Mouse (Mus musculus) MEL (cell line): ENCODE measurements around the gene Trim40. TPM values are rescaled to one million over a fixed set of nuclear protein-coding genes. Genes with fewer than 3 reads are reported as not detected.
"Not testable (repeated sequence)": the region's sequence is repeated elsewhere in the genome, so short reads cannot be mapped to it uniquely, and the experiment has no call there.

Source experiments
- DNase-seq: peaks from one replicate; pipeline ENCODE4 v3.0.0; 2011; ENCODE audit warnings: low read depth, low spot score
- H3K27ac ChIP-seq: 2 replicates; pipeline ENCODE4 v1.5.1; 2012; ENCODE audit warnings: low read depth, mild to moderate bottlenecking, control low read depth, low read length, moderate library complexity; ENCODE audit not compliant: control insufficient read depth
- H3K27me3 ChIP-seq, 2 experiments: fragments of 150-350 bp in 1 of 2; sonication (generic) in 1 of 2; 2 replicates each; pipeline ENCODE4 v1.6.1; 2012; ENCODE audit warnings: low read length in 2 of 2, mild to moderate bottlenecking in 2 of 2, improper control_type of control experiment in 1 of 2, moderate library complexity in 1 of 2; ENCODE audit not compliant: insufficient read depth in 2 of 2, control insufficient read depth in 1 of 2
- H3K36me3 ChIP-seq, 2 experiments: 2 replicates each; pipeline ENCODE4 v1.6.1; 2012 to 2014; ENCODE audit warnings: low read length in 2 of 2, improper control_type of control experiment in 1 of 2, inconsistent platforms in 1 of 2, mild to moderate bottlenecking in 1 of 2; ENCODE audit not compliant: insufficient read depth in 2 of 2, control insufficient read depth in 1 of 2
- H3K4me1 ChIP-seq, 2 experiments: fragments of 150-350 bp in 1 of 2; sonication (generic) in 1 of 2; 2 replicates each; pipeline ENCODE4 v1.6.1; 2012; ENCODE audit warnings: low read length in 2 of 2, improper control_type of control experiment in 1 of 2, mild to moderate bottlenecking in 1 of 2; ENCODE audit not compliant: insufficient read depth in 2 of 2, control insufficient read depth in 1 of 2
- H3K4me3 ChIP-seq, 2 experiments: fragments of 150-350 bp in 1 of 2; sonication (generic) in 1 of 2; 2 replicates each; pipeline ENCODE4 v1.5.1; 2012; ENCODE audit warnings: low read depth in 2 of 2, low read length in 2 of 2, mild to moderate bottlenecking in 2 of 2, moderate library complexity in 2 of 2, control low read depth in 1 of 2, improper control_type of control experiment in 1 of 2; ENCODE audit not compliant: control insufficient read depth in 1 of 2, insufficient read depth in 1 of 2
- H3K79me2 ChIP-seq: 2 replicates; pipeline ENCODE4 v1.6.1; 2012; ENCODE audit warnings: mild to moderate bottlenecking, low read length, moderate library complexity; ENCODE audit not compliant: control insufficient read depth, poor library complexity, insufficient read depth
- H3K9ac ChIP-seq: 2 replicates; pipeline ENCODE4 v1.6.1; 2012; ENCODE audit warnings: low read depth, mild to moderate bottlenecking, control low read depth, low read length, moderate library complexity; ENCODE audit not compliant: control insufficient read depth, poor library complexity, severe bottlenecking
- H3K9me3 ChIP-seq: fragments of 150-350 bp; sonication (generic); replicated peaks from 2 replicates; pipeline ENCODE4 v1.6.1; 2012; ENCODE audit warnings: mild to moderate bottlenecking, low read length, improper control_type of control experiment, moderate library complexity; ENCODE audit not compliant: insufficient read depth
- CHD1 ChIP-seq: IDR thresholded peaks from 2 replicates; pipeline ENCODE4 v1.6.1; 2012; ENCODE audit warnings: low read depth, mild to moderate bottlenecking, inconsistent platforms, low read length, improper control_type of control experiment
- CTCF ChIP-seq, 3 experiments: IDR thresholded peaks in 2 of 3; conservative IDR thresholded peaks in 1 of 3; 2 replicates each; pipeline ENCODE4 v1.5.1; 2011 to 2012; ENCODE audit warnings: low read length in 3 of 3, low read depth in 2 of 3, mild to moderate bottlenecking in 2 of 3, improper control_type of control experiment in 1 of 3, inconsistent platforms in 1 of 3, mixed read lengths in 1 of 3, moderate library complexity in 1 of 3; ENCODE audit not compliant: control insufficient read depth in 1 of 3, insufficient read depth in 1 of 3, poor library complexity in 1 of 3, severe bottlenecking in 1 of 3
- E2F4 ChIP-seq: IDR thresholded peaks from 2 replicates; pipeline ENCODE4 v1.6.1; 2011; ENCODE audit warnings: low read depth, low read length, improper control_type of control experiment, borderline replicate concordance
- ETS1 ChIP-seq: IDR thresholded peaks from 2 replicates; pipeline ENCODE4 v1.6.1; 2012; ENCODE audit warnings: low read depth, mild to moderate bottlenecking, inconsistent platforms, low read length, improper control_type of control experiment, moderate library complexity
- JUND ChIP-seq: IDR thresholded peaks from 2 replicates; pipeline ENCODE4 v1.6.1; 2011; ENCODE audit warnings: low read depth, mild to moderate bottlenecking, improper control_type of control experiment, low read length
- KAT2A ChIP-seq: conservative IDR thresholded peaks from 2 replicates; pipeline ENCODE4 v1.6.1; 2012; ENCODE audit warnings: low read depth, low read length, improper control_type of control experiment, inconsistent platforms
- MAFK ChIP-seq: IDR thresholded peaks from 2 replicates; pipeline ENCODE4 v1.6.1; 2011; ENCODE audit warnings: low read depth, mild to moderate bottlenecking, low read length, improper control_type of control experiment, borderline replicate concordance
- MAZ ChIP-seq: IDR thresholded peaks from 2 replicates; pipeline ENCODE4 v1.6.1; 2012; ENCODE audit warnings: low read depth, mild to moderate bottlenecking, inconsistent platforms, low read length, improper control_type of control experiment
- MYB ChIP-seq: IDR thresholded peaks from 2 replicates; pipeline ENCODE4 v1.6.1; 2011; ENCODE audit warnings: mild to moderate bottlenecking, low read depth, low read length, improper control_type of control experiment
- RAD21 ChIP-seq: IDR thresholded peaks from 2 replicates; pipeline ENCODE4 v1.6.1; 2011; ENCODE audit warnings: mild to moderate bottlenecking, low read depth, low read length, improper control_type of control experiment
- SMC3 ChIP-seq: IDR thresholded peaks from 2 replicates; pipeline ENCODE4 v1.6.1; 2011; ENCODE audit warnings: low read depth, low read length, improper control_type of control experiment
- TAL1 ChIP-seq: IDR thresholded peaks from 2 replicates; pipeline ENCODE4 v1.6.1; 2012; ENCODE audit warnings: mild to moderate bottlenecking, inconsistent platforms, low read length, moderate library complexity, mixed read lengths
- ZC3H11A ChIP-seq: IDR thresholded peaks from 2 replicates; pipeline ENCODE4 v1.6.1; 2012; ENCODE audit warnings: low read depth, mild to moderate bottlenecking, inconsistent platforms, low read length, improper control_type of control experiment
- ZKSCAN1 ChIP-seq: IDR thresholded peaks from 2 replicates; pipeline ENCODE4 v1.6.1; 2012; ENCODE audit warnings: low read depth, mild to moderate bottlenecking, inconsistent platforms, low read length, improper control_type of control experiment, moderate library complexity
- ZNF384 ChIP-seq: IDR thresholded peaks from 2 replicates; pipeline ENCODE4 v1.6.1; 2012; ENCODE audit warnings: low read depth, mild to moderate bottlenecking, inconsistent platforms, low read length, improper control_type of control experiment
- polyA plus RNA-seq, 2 experiments: library from polyadenylated mRNA; stranded (reverse) in 1 of 2; unstranded in 1 of 2; fragments of >175 nt in 1 of 2; fragments of >200 nt in 1 of 2; gene quantifications; 2 replicates each; pipeline versions ENCODE4 v1.2.1 to v1.2.4; 2012; ENCODE audit warnings: low replicate concordance in 2 of 2, low read depth in 1 of 2; ENCODE audit not compliant: insufficient read length in 2 of 2, insufficient read depth in 1 of 2, missing spikeins in 1 of 2
- total RNA-seq: library from RNA; depleted of rRNA; stranded (reverse); fragments of 300-350 nt; gene quantifications from 2 replicates; pipeline ENCODE4 v1.2.3, GENCODE M21; 2012

Gene Trim40
- total and polyA plus RNA-seq, 3 experiments: 0.04 TPM; not detected in 1

DNA sequence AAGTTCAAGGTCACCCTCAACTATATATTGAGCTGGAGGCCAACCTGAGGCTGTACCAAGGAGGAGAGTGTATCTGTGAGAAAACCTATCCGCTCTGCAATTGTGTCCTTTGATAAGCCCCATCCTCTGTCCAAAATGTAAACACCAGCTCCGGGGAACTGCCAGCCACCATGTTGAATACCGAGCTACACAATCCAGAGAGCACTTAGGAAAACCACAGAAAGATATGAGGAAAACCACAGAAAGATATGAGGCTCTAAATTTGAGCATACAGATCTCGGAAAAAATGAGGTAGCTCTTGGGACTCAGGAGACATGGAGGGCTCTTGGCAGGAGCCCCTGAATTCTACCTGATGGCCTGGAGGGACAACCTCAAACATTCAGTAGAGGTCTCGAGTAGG, 3.5 kb upstream of the Trim40 start (continued):
- TF ChIP-seq TAL1: no peak
- TF ChIP-seq, all 39 proteins: peak for 7

DNA sequence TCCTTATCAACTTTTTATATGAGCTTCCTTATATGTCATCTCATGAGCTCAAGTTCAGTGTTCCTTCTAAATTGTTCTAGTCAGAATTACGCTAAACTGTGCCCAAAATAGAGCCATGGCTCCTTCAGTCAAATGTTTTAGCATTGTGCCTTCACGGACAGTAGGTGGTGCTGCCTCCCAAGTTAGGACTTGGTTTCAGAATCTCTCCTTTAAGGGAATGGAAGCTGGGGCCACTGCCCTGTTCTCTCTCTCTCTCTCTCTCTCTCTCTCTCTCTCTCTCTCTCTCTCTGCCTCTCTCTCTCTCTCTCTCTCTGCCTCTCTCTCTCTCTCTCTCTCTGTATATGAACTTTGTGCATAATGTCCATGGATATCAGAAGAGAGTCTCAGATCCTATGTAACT, 2.4 kb upstream of the Trim40 start:
- Histone ChIP-seq H3K27ac (no peak overlapping the region), H3K79me2 (no peaks in the 10 kb centered on the region), H3K4me3 (no peak overlapping the region), H3K4me1 (peaks cover 0 to 12% of the 10 kb centered on the region in 2 experiments; a peak in 2 of 4 replicates), H3K27me3 (peaks cover 0 to 1% of the 10 kb centered on the region in 2 experiments; a peak in 3 of 4 replicates), H3K36me3 (peaks cover 0 to 14% of the 10 kb centered on the region in 2 experiments; a peak in 2 of 4 replicates), H3K9ac (no peak overlapping the region), H3K9me3 (no peaks in the 10 kb centered on the region)
- DNase-seq: peak; percentile 76
- TF ChIP-seq ZC3H11A (peak; percentile 50), MAZ (no peak), ZNF384 (no peak), SMC3 (peak; percentile 66), KAT2A (no peak), CHD1 (no peak), E2F4 (no peak), RAD21 (peak; percentile 75), MAFK (no peak), ZKSCAN1 (no peak), MYB (no peak), JUND (peak; percentile 86), ETS1 (no peak), CTCF (IDR thresholded peaks at IDR 0.05 in 2 of 3, conservative IDR thresholded peaks at IDR 0.05 in 1 of 3; ENCODE audit: control insufficient read depth in 1 of 3, insufficient read depth in 1 of 3, low read depth in 2 of 3, low read length in 3 of 3, poor library complexity in 1 of 3, severe bottlenecking in 1 of 3) (peak; percentile 61 to 81 (median 64))

DNA sequence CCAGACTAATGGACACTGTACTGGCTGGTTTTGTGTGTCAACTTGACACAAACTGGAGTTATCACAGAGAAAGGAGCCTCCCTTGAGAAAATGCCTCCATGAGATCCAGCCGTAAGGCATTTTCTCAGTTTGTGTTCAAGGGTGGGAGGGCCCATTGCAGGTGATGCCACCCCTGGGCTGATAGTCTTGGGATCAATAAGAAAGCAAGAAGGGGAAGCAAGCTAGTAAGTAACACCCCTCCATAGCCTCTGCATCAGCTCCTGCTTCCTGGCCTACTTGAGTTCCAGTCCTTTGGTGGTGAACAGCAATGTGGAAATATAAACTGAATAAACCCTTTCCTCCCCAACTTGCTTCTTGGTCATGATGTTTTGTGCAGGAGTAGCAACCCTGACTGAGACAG, 1.6 kb upstream of the Trim40 start:
- peaks cover 0 to 12% of the 10 kb centered on the region in 2 experiments; a peak in 2 of 4 replicates for H3K4me1 ChIP-seq

More for the DNA sequence above, 1.6 kb upstream of the Trim40 start:
- peaks cover 0 to 14% of the 10 kb centered on the region in 2 experiments; a peak in 2 of 4 replicates for H3K36me3 ChIP-seq
- H3K27me3 ChIP-seq, H3K27ac ChIP-seq, H3K9ac ChIP-seq, H3K9me3 ChIP-seq, H3K4me3 ChIP-seq, H3K79me2 ChIP-seq, DNase-seq: not testable (repeated sequence)
